Mouse (Mus musculus): ENCODE data around the gene Elf2.
A peak's percentile ranks its signal among the peaks of the same experiment; 100 is the strongest.

The Elf2 gene

DNA sequence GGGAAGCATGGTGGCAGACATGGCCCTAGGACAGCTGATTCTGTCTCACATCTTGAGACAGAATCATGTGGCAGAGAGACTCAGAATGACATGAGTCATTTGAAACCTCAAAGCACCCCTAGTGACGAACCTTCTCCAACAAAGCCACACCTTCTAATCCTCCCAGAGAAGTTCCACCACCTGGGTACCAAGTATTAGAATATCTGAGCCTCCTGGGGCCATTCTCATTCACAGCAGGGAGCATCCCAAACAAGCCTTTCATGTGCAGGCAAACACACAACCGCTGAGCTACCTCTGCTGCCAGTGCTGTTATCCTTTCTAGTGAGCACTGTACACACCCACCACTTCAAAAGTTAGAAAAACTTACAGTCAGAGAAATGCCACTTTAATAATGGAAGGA, 46.2 kb downstream of the Elf2 start:
- no peak for DNase-seq (ENCODE audit: low read depth, low spot score)
- Histone ChIP-seq H3K27me3 (ENCODE audit: control insufficient read depth, insufficient read depth, low read length, poor library complexity, severe bottlenecking) (no peaks in the 10 kb centered on the region), H3K36me3 (ENCODE audit: control insufficient read depth, insufficient read depth, low read length, poor library complexity, severe bottlenecking) (no peaks in the 10 kb centered on the region)

- H3K36me3 ChIP-seq (ENCODE audit: control insufficient read depth, insufficient read depth, low read length, poor library complexity, severe bottlenecking): no peaks in the 10 kb centered on the region
- peak; percentile 89 for DNase-seq (ENCODE audit: low read depth, low spot score)
- no peaks in the 10 kb centered on the region for H3K27me3 ChIP-seq (ENCODE audit: control insufficient read depth, insufficient read depth, low read length, poor library complexity, severe bottlenecking)
These were observed 51.3 kb downstream of the Elf2 start for GRCm38 (mm10) chr3:51288880-51289821.

DNA sequence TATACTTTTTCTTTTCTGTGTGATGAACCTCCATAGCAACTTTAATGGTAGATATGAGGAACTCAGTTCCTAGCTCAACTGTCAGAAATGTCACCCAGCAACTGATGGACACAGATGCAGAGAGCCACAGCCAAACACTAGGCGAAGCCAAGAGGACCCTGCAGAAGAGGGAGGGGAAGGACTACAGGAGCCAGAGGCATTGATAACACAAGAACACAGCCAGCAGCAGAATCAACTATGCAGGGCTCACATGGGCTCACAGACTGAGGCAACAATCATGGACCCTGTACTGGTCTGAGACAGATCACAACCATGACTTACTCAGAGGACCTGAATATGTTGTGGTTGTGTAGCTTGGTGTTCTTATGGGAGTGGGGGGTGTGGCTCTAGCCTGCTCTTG, 56.1 kb downstream of the Elf2 start:
- no peak for DNase-seq (ENCODE audit: low read depth, low spot score)
- no peaks in the 10 kb centered on the region for H3K27me3 ChIP-seq (ENCODE audit: control insufficient read depth, insufficient read depth, low read length, poor library complexity, severe bottlenecking)
- no peaks in the 10 kb centered on the region for H3K36me3 ChIP-seq (ENCODE audit: control insufficient read depth, insufficient read depth, low read length, poor library complexity, severe bottlenecking)

- H3K36me3 ChIP-seq (ENCODE audit: control insufficient read depth, insufficient read depth, low read length, poor library complexity, severe bottlenecking): no peaks in the 10 kb centered on the region
- no peaks in the 10 kb centered on the region for H3K27me3 ChIP-seq (ENCODE audit: control insufficient read depth, insufficient read depth, low read length, poor library complexity, severe bottlenecking)
- DNase-seq (ENCODE audit: low read depth, low spot score): no peak
These were observed 58.7 kb downstream of the Elf2 start for GRCm38 (mm10) chr3:51281727-51282126.

DNA sequence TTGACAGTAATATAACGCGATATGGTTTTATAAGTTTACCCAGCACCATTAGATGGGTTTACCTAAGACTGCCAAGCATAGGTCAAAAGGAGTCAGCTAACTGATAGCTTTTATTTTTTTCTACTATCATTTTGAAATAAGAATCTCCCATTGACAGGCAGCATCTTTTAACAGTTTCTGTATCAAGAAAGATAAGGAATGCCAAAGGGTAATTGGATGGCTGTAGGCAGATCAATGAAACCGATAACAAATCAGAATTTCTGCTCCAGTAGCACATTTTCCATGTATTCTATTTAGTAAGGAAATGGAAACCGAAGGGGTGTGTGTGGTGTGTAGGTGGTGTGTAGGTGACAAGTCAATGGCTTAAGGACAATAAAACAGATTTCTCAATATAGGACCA, 62.0 kb downstream of the Elf2 start:
- Histone ChIP-seq H3K27me3 (ENCODE audit: control insufficient read depth, insufficient read depth, low read length, poor library complexity, severe bottlenecking) (no peaks in the 10 kb centered on the region), H3K36me3 (ENCODE audit: control insufficient read depth, insufficient read depth, low read length, poor library complexity, severe bottlenecking) (no peaks in the 10 kb centered on the region)
- DNase-seq (ENCODE audit: low read depth, low spot score): no peak

DNA sequence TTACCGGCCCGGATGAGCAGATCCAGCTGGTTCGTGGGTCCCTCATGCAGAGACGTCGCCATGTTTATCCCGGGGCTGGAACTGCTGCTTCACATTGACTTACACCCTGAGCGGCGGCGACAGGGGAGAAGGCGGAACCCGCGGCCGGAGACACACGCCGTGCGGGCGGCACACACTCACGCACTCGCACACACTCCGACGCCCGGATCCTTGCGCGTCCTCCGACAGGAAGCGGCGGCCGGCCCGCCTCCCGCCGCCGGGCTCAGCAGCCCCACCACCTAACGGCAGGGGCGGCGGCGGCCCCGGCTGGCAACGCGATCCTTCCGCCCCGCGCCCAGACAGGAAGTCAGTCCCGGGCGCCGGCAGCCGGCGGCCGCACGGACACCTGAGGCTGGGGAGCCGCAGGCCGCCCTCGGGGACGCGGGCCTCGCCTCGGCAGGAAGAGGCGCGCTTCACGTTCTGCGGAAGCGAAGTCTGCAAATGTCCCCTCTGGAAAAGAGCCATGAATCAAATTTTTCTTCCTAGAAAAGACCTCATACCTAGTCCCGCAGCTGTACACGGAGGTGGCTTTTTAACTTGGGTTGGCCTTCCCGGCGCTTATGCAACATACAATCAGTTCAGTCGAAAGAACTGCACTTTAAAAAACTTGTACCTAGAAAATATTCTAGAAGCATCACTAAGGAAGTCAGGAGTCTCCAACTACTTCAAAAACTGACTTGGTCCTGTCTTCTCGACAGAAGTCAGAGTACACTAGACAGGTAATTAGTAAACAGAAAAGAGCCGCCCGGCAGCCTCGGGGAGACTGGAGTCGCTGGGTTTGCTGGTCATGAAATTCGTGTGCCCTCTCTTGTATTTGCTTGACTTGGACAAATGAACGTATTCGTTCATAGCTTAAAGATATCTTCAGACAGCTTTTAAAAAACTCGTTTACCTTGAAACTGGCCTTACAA, 63.0 kb downstream of the Elf2 start:
- DNase-seq (ENCODE audit: low read depth, low spot score): peak; percentile 87
- H3K27me3 ChIP-seq (ENCODE audit: control insufficient read depth, insufficient read depth, low read length, poor library complexity, severe bottlenecking): no peaks in the 10 kb centered on the region
- no peaks in the 10 kb centered on the region for H3K36me3 ChIP-seq (ENCODE audit: control insufficient read depth, insufficient read depth, low read length, poor library complexity, severe bottlenecking)

DNA sequence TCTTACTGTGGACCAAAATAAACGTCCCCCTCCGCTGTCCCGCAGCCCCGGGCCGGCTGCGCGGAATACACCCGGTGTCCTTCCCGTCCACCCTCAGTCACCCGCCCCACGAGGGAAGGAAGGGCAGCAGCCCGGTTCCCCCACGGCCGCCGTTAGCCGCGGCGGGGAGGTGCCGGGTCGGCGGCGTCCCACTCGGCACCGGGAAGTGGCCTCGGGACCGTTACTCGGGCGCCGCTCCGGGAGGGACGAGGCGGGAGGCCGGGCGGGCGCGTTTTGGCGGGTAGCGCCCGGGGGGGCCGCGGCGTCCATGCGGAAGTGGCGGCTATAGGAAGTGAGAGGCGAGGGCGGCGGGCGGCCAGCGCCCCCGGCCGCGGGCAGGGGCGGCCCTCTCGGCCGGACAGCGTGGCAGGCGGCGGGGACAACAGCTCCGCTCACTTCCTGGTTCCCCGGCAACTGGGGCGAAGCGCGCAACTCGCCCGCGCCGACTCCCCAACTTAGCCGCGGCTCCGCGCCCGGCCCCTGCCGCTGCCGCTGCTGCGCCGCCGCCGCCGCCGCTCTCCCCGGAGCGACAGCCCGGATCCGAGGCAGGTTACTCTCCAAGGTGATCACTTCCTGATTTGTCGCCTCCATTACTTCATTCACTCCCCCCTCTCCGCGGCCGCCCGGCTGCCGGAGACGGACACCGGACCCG, 63.9 kb downstream of the Elf2 start:
- no peaks in the 10 kb centered on the region for H3K27me3 ChIP-seq (ENCODE audit: control insufficient read depth, insufficient read depth, low read length, poor library complexity, severe bottlenecking)
- H3K36me3 ChIP-seq (ENCODE audit: control insufficient read depth, insufficient read depth, low read length, poor library complexity, severe bottlenecking): no peaks in the 10 kb centered on the region
- DNase-seq (ENCODE audit: low read depth, low spot score): peak; percentile 62

DNA sequence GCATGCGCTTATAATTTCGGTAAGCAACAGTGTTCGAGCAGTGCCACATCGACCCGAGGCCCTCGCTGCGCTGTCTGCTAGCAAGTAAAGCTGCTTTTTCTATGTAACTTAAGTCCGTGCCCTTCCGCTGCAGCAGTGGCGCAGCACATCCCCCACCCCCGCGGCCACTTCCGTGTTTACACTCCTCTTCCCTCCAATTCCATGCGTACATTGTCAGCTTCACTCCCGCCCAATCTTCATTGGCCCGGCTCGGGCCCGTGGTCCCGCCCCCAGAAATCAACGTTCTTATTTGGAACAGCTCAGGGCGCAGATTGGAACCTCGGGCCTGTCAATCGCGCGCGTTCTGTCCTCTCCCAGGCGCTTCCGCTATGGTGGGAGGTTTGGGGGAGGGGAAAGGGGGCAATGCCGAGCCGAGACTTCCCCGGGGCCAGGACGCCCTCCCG, 64.5 kb downstream of the Elf2 start:
- Histone ChIP-seq H3K36me3 (ENCODE audit: control insufficient read depth, insufficient read depth, low read length, poor library complexity, severe bottlenecking) (no peaks in the 10 kb centered on the region), H3K27me3 (ENCODE audit: control insufficient read depth, insufficient read depth, low read length, poor library complexity, severe bottlenecking) (no peaks in the 10 kb centered on the region)
- DNase-seq (ENCODE audit: low read depth, low spot score): peak; percentile 98

DNA sequence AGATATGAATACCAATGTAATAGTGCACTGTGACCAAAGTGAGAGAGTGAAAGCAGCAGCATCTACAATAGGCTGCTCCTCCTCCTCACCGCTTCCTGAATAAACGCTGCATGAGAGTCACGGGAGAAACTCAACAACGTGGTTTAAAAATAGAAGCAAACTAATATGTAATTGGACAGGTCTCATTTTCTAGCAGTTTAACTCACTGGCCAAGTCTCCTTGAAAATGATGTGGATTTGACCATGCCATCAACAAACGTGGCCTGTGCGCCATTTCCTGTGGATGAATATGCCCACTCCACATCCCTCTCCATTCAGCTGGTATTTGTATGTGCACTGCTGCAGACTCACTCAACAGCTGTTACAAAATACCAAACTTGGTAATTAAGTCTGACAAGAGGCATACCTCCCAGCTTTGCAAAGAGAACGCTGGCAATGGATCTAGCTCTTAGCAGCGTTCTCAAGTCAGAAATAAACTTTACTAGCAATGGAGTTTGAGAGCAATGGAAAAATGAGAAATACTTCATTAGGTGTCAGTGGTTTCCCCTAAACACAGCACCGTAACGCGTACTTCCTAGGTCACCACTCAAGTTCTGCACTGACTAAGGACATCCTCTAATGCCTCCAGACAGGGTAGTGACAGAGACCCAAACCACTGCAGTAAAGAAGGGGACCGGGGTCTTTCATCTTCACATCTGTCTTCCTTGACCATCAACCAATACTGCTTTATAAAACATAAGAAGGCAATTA, 70.2 kb downstream of the Elf2 start:
- DNase-seq (ENCODE audit: low read depth, low spot score): peak; percentile 47
- Histone ChIP-seq H3K36me3 (ENCODE audit: control insufficient read depth, insufficient read depth, low read length, poor library complexity, severe bottlenecking) (peaks cover under 1% of the 10 kb centered on the region; the same call in 1 of the 2 replicates), H3K27me3 (ENCODE audit: control insufficient read depth, insufficient read depth, low read length, poor library complexity, severe bottlenecking) (no peaks in the 10 kb centered on the region)

GRCm38 (mm10) chr3:51268434-51268833, 72.0 kb downstream of the Elf2 start:
- no peak for DNase-seq (ENCODE audit: low read depth, low spot score)
- peaks cover 13% of the 10 kb centered on the region for H3K36me3 ChIP-seq (ENCODE audit: control insufficient read depth, insufficient read depth, low read length, poor library complexity, severe bottlenecking)
- H3K27me3 ChIP-seq (ENCODE audit: control insufficient read depth, insufficient read depth, low read length, poor library complexity, severe bottlenecking): no peaks in the 10 kb centered on the region

DNA sequence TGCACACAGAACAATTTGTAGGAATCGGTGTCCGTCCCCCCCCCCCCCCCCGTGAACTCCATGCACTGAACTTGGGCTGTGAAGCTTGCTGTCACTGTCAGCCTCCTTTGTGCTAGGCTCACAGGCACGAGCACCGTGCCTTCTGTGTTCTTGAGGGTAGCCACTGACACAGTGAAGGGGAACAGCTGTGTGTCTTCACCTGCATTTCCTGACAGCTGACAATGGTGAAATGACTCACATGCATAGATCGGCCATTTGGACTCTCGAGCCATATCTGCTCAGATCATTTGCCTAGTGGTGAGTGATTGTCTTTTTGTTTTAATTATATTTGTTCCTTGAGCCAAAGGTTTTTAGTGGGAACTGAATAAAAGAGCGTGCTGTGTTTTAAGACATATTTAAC, 77.5 kb downstream of the Elf2 start:
- H3K27me3 ChIP-seq (ENCODE audit: control insufficient read depth, insufficient read depth, low read length, poor library complexity, severe bottlenecking): no peaks in the 10 kb centered on the region
- DNase-seq (ENCODE audit: low read depth, low spot score): no peak
- peaks cover 25% of the 10 kb centered on the region for H3K36me3 ChIP-seq (ENCODE audit: control insufficient read depth, insufficient read depth, low read length, poor library complexity, severe bottlenecking)

DNA sequence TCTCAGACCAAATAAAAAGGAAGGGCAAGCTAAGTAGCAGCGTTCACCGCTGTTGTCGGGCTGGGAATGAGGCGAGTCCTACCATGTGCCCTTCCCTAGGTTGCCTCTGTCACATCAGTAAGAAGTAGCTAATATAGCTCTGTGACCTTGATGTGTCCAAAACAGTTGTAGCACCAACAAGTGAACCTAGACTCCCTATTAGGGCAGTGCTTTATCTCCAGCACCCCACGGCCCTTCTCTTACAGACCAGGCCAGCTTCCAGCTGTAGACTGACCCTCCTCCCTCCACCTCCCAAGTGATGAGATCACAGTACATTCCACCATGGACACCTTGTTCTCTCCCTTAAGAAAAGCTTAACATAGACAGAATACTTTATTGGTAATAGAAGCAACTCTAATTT, 82.4 kb downstream of the Elf2 start:
- Histone ChIP-seq H3K36me3 (ENCODE audit: control insufficient read depth, insufficient read depth, low read length, poor library complexity, severe bottlenecking) (peaks cover 21% of the 10 kb centered on the region), H3K27me3 (ENCODE audit: control insufficient read depth, insufficient read depth, low read length, poor library complexity, severe bottlenecking) (no peaks in the 10 kb centered on the region)
- DNase-seq (ENCODE audit: low read depth, low spot score): no peak

- no peaks in the 10 kb centered on the region for H3K27me3 ChIP-seq (ENCODE audit: control insufficient read depth, insufficient read depth, low read length, poor library complexity, severe bottlenecking)
- H3K36me3 ChIP-seq (ENCODE audit: control insufficient read depth, insufficient read depth, low read length, poor library complexity, severe bottlenecking): peaks cover 19% of the 10 kb centered on the region
- DNase-seq (ENCODE audit: low read depth, low spot score): no peak
These were observed 84.0 kb downstream of the Elf2 start for GRCm38 (mm10) chr3:51256450-51256849.

DNA sequence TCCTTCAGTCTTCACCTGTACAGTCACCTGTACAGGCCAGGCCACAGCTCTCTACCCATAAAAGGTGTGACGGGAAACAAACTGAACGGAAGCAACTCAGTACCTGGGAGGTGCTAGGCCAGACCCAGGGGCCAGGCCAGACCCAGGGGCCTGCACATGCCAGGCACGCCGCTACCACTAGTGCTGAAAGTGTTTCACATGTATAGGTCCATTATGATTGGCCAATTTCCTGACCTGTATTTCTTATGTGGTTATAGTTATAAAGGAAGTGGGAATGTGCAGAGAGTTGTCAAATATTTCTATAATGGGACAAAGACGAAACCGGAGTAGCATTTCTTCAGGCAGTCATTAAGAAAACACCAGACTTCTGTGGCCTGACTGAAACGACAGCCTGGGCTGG, 85.7 kb downstream of the Elf2 start:
- H3K27me3 ChIP-seq (ENCODE audit: control insufficient read depth, insufficient read depth, low read length, poor library complexity, severe bottlenecking): no peaks in the 10 kb centered on the region
- peak; percentile 24 for DNase-seq (ENCODE audit: low read depth, low spot score)
- peaks cover 17% of the 10 kb centered on the region for H3K36me3 ChIP-seq (ENCODE audit: control insufficient read depth, insufficient read depth, low read length, poor library complexity, severe bottlenecking)

Measured in splenic B cell, adult 2 months (primary cell).